Mouse (Mus musculus): ENCODE results near the gene Slc27a1. TPM values are rescaled to one million over a fixed set of nuclear protein-coding genes. Genes with fewer than 3 reads are reported as not detected.

Gene Slc27a1
- total RNA-seq (2021) = 100 to 1,000 TPM; 105 to 126 TPM
- long read RNA-seq, transcript Slc27a1-207 (13 exons, 2,730 nt) = minor isoform, 10 of 205 reads
- long read RNA-seq, transcript Slc27a1-201 (14 exons, 2,795 nt) = major isoform, 13 of 205 reads
- long read RNA-seq, partial matches to known transcripts = 75 of 205 reads
- long read RNA-seq, other reads (novel, unspliced or antisense) = 105 of 205 reads

DNA sequence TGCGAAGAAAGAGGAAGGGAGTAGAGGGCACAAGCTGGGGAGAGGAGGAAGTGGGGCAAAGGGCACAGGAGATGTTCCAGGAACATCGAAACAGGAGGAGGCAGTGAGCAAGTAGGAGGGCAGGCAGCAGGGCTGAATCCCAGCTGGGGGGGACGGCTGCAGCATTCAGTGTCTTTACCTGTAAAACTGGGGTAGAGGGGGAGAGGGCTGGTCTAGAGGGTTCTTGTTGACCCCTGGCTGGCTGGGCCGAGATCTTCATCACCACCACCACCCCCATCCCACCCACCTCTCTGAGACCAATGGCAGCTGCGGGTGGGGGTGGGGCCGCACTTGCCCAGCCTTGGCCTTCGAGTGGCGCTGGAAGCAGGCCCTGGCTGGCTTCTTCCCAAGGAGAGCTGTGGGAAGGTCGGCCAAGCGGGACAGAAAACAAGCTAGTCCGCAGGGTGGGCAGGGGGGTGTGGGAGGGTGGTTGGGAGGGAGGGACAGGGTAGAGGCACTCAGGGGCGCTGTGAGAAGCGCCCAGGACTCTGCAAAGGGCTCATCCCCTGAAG lies at the start of gene Slc27a1:
TSS of gene Slc27a1 (plus strand) at position 496 of the 551 bp plus-strand sequence.
- DNase-seq (ENCODE audit: low spot score in 2 of 2) = peak; percentile 50 to 76

DNA sequence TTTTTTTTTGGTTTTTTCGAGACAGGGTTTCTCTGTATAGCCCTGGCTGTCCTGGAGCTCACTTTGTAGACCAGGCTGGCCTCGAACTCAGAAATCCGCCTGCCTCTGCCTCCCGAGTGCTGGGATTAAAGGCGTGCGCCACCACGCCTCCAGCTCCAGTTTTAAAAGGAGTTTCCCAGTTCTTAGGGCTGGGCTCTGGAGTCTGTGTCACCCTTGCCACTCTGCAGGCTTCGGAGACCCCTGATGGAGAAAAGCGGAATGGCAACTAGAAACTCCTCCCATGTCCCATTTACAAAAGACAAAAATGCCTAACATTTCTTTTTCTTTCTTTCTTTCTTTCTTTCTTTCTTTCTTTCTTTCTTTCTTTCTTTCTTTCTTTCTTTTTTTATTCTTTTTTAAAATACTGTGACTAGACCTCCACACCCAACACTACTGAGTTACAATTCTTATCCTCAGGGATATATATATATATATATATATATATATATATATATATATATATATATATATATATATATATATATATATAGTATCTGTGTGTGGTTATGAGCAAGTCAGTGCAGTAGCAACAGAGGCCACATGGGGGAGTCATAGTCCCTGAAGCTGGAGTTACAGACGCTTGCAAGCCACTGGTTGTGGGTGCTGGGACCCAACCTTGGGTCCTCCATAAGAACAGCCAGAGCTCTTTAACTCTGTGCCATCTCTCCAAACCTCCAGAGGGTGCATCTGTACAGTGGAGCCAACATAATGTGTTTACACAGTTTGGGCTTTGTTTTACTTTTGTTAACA lies 49.5 kb upstream of the Slc27a1 start:
- peak in 1 of 2 experiments; percentile 65 for DNase-seq (ENCODE audit: low spot score in 2 of 2)

DNA sequence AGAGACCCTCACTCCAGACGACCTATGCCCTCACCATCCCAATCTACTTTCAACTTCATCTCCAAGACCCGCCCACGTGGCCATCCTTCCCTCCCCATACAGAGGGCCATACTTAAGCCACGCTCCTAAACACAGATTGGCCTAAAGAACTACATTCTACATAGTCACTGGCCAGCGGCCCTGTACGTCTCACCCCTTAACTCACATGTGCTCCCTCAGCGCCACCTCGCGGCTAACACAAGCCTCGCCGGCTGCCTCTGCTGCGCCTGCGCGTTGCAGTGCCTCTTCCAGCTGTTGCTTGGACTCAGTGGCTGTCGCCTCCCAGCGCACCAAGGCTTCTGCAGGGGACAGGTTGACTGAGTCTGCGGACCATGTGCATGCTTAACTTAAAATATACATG lies 47.0 kb upstream of the Slc27a1 start:
- DNase-seq (ENCODE audit: low spot score in 2 of 2) = peak; percentile 80 to 89

DNA sequence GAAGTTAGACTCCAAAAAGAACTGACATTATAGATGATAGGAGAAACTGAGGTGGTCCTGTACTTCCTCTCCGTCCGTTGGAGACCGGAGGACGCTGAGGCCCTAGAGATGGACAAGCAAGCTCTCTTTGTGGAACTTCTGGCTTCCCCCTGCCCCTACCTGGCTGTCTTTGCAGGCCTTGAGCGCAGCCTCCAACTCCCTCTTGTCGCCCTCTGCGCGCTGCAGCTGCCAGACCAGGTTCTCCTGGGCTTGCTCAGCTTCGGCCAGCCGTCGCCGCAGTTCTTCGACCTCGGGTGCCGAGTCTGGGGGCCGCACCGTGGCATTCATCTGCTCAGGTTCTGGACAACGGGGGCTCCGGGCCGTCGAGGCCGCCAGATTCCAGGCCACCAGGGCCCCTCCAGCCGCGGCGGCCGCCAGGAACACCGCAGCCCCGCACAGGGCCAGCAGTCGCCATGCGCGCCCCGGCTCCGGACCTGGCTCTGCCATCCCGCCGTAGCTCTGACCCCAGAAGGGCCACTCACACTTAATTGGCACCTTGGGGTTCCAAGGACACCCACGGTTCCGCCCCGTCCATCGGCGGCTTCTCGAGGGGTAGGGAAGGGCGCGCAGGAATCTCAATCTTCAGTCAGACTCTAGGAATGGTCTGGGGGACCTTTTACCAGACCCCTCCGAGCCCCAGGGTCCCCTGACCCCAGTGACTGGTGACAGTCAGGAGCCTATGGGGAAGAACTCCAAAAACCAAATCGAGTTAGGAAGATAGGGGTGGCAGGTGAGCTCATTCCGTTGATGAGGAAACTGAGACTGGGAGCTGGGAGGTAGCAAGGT lies 43.2 kb upstream of the Slc27a1 start, which contains the start of gene Ccdc194:
TSS of gene Ccdc194 (minus strand) at position 486 of the 825 bp plus-strand sequence.
- DNase-seq (ENCODE audit: low spot score in 2 of 2) = no peak

DNA sequence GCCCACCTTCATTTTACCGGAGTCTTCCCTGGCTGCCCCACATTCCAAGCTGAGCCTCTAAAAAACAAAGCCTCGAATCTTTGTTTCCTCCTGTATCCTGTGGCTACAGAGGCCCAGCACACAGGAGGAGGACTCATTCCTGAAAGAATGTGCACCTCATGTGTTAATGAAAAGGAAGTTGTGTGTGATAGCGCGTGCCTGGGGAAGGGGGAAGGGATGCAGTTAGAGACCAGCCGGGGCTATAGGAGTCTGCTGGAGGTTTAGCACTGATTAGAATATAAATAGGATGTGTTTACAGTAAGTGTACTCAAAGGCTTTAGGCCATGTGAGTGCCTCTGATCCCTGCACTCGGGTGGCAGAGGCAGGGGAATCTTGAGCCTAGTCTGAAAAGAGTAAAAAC lies 42.4 kb upstream of the Slc27a1 start:
- DNase-seq (ENCODE audit: low spot score in 2 of 2) = no peak

DNA sequence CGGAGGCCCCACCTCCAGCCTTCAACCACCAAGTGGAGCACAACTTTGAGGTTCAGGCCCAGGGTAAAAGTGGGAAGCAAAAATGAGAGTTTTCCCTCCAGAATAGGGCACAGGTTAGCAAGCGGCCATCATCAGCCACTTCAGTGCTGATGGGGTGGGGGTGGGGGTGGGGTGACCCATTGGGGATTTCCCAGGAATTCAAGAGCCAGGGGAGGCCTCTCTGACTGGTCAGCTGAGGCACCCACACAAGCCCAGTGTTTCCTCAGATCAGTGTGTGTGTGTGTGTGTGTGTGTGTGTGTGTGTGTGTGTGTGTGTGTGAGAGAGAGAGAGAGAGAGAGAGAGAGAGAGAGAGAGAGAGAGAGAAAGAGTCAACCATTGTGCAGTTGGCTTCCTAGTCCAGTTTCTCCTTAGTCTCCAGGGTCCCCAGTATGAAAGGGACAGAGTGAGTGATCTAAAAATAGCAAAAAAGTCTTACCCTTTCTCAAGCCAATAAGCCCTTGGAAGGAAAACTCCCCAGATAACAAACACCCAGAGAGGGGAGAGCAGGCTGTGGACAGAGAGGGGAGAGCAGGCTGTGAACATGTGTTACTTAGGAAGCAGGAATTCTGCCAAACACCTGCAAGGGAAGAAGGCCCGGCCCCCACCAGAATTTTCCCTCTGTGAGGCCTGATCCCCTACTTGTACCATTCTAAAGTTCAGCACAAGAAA lies 41.4 kb upstream of the Slc27a1 start:
- no peak for DNase-seq (ENCODE audit: low spot score in 2 of 2)

DNA sequence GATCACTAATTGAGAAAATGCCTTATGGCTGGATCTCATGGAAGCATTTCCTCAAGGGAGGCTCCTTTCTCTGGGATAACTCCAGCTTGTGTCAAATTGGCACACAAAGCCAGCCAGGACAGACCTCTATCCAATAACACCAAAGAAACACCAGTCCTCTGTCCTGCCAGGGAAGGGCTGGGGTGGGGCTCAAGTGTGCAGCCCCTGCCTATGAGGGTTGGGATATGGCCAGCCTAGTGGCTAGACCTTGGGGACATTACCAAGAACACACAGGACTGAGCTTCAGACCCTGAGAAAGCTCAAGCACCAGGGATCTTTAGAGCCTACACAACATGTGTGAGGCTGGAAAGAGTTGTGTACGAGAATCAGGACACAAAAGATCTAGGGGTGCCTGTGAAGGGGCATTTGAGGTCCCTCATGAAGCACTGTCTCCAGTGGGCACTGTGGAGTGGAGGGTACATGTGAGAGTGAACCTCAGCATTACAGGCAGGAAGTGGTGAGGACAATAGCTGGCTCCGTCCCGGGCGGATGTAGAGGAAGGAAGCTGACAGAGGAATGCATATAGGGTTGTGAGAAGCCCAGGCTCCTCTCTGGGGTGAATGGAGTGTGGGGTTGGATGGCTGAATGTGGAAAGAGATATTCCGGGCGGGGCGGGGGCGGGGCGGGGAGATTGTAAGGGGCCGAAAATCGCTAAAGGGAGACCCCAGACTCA lies 40.2 kb upstream of the Slc27a1 start:
- no peak for DNase-seq (ENCODE audit: low spot score in 2 of 2)

DNA sequence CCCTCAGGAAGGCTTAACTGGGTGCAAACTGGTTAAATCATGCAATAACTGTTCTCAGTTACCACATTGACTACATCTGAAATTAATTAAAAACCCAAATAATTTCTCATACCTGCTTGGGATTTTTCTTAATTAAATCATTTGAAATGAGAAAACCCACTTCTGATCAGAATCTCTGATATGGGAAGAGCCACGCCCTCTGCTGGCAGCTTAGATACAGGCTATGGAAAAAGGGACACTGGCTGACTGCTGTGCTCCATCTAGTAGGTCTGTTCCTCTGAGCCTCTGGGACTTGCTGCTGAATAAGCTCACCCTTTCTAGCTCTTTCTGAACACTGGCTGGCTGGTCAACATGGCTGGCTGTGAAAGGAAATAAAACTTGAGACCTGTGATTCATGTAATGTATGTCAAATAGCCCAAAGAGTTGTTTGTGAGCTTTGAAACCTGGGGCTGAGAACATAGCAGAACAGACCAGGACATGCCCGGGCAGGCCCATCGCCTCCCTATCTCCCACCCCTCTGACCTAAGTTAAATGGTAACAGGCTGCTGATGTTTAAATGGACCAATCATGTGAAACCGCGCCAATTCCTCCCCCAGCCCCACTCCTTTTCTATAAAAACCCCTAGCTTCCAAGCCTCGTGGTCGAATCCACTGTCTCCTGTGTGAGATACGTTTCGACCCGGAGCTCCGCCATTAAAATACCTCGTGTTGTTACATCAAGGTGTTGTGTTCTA lies 37.8 kb upstream of the Slc27a1 start:
- peak in 1 of 2 experiments; percentile 68 for DNase-seq (ENCODE audit: low spot score in 2 of 2)

DNA sequence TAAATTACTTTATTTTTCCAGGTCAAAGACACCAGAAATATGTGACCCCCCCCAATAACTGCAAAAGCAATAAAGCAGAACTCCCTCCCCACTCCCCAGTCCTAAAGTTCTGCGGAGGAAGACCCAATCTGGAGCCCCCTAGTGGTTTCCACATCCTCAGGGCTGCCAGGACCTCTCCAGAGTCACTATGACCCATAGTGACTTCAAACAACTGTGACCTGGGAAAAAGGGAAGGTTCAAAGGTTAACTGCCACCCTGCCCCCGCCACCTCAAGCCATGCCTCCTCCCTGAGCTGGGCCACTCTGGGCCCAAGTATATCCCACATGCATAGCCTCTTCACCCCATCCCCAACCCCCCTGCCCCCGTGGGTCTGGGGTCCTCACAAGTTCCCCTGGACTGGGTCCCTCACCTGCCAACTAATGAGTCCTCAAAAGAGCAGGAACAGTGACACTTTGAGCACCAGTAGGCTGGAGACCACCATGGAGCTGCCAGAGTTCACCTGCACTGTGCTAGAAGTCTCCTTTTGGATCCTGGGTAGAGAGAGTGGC lies 34.3 kb upstream of the Slc27a1 start:
- DNase-seq (ENCODE audit: low spot score in 2 of 2) = no peak

DNA sequence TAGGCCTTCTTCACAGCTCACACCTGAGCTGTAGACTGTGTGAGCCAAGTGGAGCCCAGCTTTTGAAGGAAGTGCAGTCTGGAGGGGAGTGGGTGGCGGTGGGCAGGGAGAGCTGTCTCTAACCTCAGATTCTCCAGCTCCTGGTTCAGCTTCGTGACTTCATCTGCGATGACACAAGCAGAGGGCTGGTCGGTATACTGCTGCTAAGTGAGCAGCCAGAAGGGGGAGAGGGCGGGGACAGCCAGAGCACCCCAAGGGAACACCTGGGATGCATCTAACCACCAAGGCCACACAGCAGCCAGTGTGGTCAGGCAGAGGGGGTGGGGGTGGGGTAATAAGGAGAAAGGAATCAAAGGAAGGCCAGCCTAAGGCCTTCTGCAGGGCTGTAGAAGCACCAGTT lies 33.0 kb upstream of the Slc27a1 start:
- peak in 1 of 2 experiments; percentile 18 for DNase-seq (ENCODE audit: low spot score in 2 of 2)

DNA sequence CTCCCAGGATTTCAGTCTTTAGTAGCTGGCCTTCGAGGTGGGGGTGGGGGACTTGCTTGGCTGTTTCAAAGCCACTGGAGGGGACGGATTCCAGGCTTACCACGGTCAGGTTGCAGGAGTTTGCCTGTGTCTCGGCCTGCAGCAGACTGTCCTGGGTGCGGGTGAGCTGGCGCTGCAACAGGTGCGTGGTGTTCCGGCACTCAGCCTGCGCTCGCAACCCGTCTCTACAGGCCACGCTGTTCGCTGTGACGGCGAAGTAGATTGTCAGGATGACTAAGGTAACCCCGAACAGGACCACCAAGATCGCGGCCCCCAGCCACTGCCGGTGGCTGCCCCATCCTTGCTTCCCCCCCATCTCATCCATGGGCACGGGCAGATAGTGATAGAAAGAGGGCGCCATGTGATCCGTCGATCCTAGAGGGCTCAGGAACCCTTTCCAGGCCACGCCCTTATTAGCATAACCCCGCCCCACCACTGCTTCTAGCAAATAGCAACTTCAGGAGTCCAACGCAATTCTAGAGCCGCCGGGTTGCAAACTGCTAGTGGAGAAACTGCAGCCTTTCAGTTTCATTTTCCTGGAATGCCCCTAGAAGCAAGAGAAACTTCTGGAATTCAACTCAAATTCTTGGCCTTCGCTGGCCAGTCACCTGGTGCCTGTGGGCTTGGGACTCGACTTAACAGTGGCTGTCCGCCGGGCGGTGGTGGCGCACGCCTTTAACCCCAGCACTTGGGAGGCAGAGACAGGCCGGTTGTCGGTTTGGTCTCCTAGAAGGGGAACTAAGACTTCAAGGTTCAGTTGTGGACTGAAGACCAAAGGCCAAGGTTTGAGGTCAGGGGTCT lies 31.4 kb upstream of the Slc27a1 start, which contains the start of gene Bst2:
TSS of gene Bst2 (minus strand) at position 429 of the 840 bp plus-strand sequence.
- peak in 1 of 2 experiments; percentile 46 for DNase-seq (ENCODE audit: low spot score in 2 of 2)

DNA sequence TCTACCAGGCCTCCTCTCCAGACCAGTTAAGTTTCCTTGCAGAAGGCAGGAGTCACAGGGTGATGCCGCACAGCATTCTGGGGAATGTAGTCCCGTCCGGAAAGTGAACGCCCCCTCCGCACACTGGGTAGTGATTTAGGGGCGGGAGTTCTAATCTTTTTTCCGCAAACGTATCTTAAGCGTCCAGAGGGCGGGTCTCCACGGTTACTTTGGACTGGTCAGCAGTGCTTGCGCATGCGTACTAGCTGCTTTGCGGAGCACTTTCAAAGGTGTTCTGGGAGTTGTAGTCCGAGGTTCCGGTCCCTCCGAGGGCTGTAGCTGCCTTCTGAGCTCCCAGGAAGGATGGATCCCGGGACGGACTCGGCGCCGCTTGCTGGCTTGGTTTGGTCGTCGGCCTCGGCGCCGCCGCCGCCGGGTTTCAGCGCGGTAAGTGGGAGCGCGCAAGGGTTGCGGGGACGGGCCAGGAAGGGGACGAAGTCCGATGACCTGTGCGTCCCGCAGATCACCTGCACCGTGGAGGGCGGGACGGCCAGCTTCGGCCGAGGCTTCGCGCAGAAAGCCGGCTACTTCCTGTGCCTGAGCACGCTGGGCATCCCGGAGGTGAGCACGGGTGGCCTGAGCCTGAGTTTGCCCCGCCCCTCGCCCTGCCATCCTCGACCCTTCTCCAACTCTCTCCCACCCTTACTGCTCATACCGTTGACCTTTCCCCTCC lies 25.9 kb upstream of the Slc27a1 start, which contains the start of gene Mvb12a:
TSS of gene Mvb12a (plus strand) at position 291 of the 712 bp plus-strand sequence.
- DNase-seq (ENCODE audit: low spot score in 2 of 2) = peak; percentile 97 to 99

DNA sequence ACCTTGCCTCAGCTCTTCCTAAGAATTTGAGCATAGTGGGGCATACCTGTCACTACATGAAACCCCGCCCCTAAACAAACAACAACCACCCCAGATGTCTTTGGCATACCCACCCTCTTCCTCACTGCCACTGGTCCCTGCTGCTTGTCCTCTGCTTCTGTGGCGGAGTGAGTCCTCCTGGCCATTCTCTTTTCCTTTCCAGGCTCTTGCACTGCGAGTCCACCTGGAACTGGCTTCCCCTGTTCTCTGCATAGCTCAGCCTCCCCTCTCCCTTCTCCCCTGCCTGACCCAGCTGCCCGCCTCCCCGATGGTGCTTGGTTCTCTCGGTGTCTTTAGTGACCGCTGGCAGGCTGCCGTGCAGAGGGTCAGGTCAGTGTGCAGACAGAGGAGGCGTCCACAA lies 24.9 kb upstream of the Slc27a1 start:
- no peak for DNase-seq (ENCODE audit: low spot score in 2 of 2)

DNA sequence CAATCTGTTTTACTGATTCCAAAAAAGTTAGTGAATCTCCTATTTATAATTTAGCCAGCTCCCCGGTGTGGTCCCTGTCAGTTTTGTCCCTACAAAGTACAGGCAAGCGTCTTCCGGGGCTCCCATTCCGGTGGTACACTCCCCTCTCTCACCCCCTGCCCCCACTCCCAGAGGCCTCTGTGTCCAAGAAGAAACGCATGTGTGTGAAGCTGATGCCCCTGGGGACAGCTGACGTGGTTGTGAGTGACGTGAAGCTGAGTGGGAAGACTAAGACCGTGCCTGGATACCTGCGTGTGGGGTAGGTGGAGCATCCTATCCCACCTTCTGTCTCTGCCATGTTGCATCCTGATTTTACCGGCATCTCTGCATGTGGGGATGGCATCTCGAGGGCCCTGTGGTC lies 23.6 kb upstream of the Slc27a1 start:
- no peak for DNase-seq (ENCODE audit: low spot score in 2 of 2)

DNA sequence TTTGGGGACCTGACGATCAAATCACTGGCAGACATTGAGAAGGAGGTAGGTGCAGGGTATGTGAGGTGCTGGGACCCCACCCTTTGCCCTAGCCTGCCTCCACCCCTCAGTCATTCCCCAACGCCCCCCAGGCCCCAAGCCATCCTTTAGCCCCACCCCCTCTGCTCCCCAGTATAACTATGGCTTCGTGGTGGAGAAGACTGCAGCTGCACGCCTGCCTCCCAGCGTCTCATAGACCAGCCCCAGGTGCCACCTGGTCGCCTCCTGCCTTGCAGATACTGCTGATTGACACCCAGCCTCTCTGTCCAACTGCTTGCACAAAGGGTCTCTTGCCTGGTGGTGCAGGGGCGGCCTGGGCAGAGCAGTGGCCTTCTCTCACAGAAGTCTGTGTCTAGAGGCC lies 21.1 kb upstream of the Slc27a1 start:
- no peak for DNase-seq (ENCODE audit: low spot score in 2 of 2)

DNA sequence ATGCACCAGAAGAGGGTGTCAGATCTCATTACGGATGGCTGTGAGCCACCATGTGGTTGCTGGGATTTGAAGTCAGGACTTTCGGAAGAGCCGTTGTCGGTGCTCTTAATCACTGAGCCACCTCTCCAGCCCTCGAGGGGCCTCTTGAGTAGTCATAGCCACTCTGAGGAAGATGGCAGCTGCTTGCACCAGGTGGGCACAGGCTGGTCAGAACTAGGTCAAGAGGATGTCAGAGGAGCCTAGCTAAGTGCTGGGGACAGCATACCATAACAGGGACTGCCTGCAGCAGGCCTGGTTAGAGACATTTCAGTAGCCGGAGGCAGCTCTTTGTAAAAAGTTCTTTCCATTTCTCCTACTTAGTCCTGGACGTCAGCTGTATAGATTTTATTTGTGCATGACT lies 17.9 kb upstream of the Slc27a1 start:
- no peak for DNase-seq (ENCODE audit: low spot score in 2 of 2)

DNA sequence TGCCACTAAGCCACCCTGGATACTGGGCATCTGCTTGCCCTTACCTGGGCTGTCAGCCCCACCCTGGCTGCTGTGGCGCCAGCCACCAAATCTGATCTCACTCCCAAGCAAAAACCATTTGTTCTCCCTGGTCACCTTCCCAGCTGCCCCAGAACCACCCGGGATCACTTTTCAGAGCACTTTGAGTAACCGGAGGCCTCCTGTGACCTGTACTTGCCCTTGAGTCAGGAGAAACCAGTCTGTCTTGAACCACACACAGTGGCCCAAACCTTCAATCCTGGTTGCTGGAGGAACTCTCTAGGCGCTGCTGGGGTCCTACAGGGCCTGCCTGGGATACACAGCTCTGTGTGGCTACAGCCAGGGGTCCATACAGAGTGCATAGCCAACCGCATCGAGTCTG lies 15.9 kb upstream of the Slc27a1 start:
- DNase-seq (ENCODE audit: low spot score in 2 of 2) = no peak

Measured in layer of hippocampus, adult 18-20 months (tissue).